Mouse (Mus musculus) T-cell, adult 2 months (primary cell): ENCODE data around the gene Rcor1.

Experiments
- DNase-seq: peaks from one replicate; pipeline ENCODE4 v3.0.0; 2022; ENCODE audit warnings: low spot score

Gene Rcor1

GRCm38 (mm10) chr12:111164310-111164751 is 125.2 kb downstream of the Rcor1 start:
- peak; percentile 79 for DNase-seq

- DNase-seq: peak; percentile 31
Observed at GRCm38 (mm10) chr12:111165146-111165812, 126.1 kb downstream of the Rcor1 start.
